Mouse (Mus musculus): ENCODE results near the gene Ralgps2.

The Ralgps2 gene

GRCm38 (mm10) chr1:156838177-156838576 is 101.2 kb downstream of the Ralgps2 start, which contains the start of gene Angptl1:
Angptl1 (plus strand) TSS chr1:156838562.
- no peak for DNase-seq (ENCODE audit: low spot score in 2 of 2)

- no peak for DNase-seq (ENCODE audit: low spot score in 2 of 2)
These were observed 120.2 kb downstream of the Ralgps2 start for GRCm38 (mm10) chr1:156819236-156819635.

- DNase-seq (ENCODE audit: low spot score in 2 of 2): no peak
These were observed 125.9 kb downstream of the Ralgps2 start for GRCm38 (mm10) chr1:156813485-156813884.

DNA sequence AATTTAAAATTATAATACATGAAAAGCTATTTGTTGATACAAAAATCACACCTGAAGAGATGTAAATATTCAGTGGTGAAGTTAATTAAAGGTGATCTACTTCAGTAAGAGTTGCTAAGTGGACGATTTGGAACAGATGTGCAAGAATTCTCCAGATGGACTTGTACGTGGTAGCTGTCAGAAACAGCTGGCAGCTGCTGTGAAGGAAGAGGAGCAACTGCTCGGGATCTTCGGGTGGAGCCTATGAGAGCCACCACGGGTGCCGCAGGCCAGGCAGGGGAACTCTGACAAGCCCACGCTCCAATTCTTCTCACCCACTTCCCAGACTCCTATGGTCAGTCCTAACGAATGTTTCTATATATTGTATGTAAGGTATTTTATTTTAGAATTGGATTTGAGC is 126.7 kb downstream of the Ralgps2 start:
- DNase-seq (ENCODE audit: low spot score in 2 of 2): no peak

- DNase-seq (ENCODE audit: low spot score in 2 of 2): no peak
These were observed 127.5 kb downstream of the Ralgps2 start for GRCm38 (mm10) chr1:156811928-156812327.

- no peak for DNase-seq (ENCODE audit: low spot score in 2 of 2)
These were observed 131.1 kb downstream of the Ralgps2 start for GRCm38 (mm10) chr1:156808332-156808731.

DNA sequence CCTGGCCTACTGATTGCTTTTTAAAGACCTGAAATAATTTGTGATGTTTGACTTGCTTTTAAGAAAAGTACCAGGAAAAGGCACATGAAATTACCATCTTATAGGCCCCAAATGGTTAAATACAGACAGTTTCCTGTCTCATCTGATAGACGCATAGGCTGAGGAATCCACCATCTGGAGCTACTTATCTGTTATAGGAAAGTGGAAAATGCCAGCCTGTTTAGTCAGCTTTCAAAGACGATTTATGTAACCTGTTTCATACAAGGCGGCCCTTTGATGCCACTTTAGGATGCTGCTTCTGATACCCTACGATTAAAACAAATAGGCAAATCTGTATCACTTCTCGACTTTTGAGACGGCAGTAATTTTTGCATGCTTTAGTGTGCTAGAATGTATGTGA is 138.2 kb downstream of the Ralgps2 start:
- no peak for DNase-seq (ENCODE audit: low spot score in 2 of 2)

DNA sequence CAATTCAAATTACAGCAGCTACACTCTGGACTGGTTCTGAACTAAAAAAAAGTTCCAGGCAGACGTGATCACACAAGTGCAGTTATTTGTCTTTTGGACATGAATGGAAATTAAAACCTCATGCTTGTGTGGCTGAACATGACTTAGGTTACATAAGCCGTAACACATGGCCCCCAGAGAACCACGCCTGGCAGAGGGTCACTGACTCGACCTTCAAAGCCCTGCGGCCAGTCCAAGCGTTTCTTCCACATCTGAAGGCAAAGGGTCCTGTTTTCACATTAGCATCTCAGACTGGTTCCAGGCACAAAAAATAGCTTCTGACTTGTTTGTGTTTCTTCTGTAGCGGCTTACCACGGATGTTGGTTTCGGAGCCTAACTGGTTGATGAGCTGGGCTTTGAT is 143.2 kb downstream of the Ralgps2 start:
- DNase-seq (ENCODE audit: low spot score in 2 of 2): no peak

GRCm38 (mm10) chr1:156789844-156790490 is 149.5 kb downstream of the Ralgps2 start:
- no peak for DNase-seq (ENCODE audit: low spot score in 2 of 2)

DNA sequence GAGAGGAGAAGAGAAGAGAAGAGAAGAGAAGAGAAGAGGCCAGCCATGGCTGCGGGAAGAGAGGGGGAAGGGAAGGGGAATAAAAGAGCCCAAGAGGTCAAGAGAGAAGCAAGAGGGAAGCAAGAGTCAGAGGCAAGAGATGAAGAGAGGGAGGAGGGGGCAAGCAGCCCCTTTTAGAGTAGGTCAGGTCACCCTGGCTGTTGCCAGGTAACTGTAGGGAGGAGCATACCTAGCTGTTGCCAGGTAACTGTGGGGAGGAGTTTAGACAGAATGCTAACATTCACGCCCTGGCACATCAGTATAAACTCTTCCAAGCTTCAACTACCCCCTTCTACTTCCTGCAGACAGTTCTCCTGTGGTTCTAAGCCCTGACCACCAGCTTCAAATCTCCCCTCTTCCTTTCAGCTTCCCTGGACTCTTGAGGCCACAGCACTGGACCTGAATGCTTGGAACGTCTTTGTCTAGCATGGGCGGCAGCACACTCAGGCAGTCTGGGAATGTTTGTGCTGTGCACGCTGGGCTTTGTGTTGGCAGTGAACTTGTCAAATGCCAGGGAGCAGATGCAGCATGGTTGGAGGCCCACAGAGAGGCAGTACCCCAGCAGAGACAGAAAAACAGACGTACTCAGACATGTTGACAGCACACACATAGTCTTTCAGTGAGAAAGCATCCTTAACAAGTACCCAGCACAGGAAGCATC is 152.1 kb downstream of the Ralgps2 start:
- no peak for DNase-seq (ENCODE audit: low spot score in 2 of 2)

DNA sequence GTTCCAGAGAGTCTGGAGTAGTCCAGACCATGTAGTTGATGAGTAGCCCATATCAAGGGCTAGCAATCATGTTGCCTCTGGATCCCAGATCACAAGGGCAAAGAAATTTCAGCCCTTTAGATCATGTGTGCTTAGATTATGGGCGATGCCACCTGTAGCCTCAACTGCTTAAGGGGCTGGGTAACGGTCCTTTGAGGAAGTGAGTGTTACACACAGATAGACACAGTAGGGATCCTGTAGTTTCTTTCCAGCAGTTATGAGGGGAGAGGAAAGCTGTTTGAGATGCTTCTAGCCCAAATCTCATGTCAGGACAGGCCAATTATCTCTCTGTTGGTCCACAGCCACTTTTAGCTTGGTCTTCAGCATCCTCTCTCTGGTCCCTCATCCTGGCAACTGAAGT is 153.4 kb downstream of the Ralgps2 start:
- DNase-seq (ENCODE audit: low spot score in 2 of 2): no peak

DNA sequence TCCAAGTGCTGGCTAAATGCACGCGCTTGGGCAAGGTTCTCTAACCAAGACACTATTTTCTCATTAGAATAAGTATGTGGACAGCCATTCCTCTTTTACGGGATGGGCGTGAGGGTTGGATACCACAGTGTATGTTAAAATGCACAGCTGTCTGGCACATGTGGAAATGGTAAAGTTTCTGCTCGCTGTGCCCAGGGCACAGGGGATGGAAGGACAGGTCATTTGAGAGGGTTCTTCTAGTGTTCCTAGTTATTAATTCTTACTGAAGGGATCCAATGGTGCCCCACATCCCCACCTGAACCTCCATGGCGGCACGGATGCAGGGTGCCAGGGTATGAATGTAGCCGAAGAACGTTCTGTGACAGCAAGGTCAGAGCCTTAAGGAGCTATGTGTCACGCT is 154.5 kb downstream of the Ralgps2 start:
- no peak for DNase-seq (ENCODE audit: low spot score in 2 of 2)

GRCm38 (mm10) chr1:156784116-156784515 is 155.3 kb downstream of the Ralgps2 start:
- no peak for DNase-seq (ENCODE audit: low spot score in 2 of 2)

DNA sequence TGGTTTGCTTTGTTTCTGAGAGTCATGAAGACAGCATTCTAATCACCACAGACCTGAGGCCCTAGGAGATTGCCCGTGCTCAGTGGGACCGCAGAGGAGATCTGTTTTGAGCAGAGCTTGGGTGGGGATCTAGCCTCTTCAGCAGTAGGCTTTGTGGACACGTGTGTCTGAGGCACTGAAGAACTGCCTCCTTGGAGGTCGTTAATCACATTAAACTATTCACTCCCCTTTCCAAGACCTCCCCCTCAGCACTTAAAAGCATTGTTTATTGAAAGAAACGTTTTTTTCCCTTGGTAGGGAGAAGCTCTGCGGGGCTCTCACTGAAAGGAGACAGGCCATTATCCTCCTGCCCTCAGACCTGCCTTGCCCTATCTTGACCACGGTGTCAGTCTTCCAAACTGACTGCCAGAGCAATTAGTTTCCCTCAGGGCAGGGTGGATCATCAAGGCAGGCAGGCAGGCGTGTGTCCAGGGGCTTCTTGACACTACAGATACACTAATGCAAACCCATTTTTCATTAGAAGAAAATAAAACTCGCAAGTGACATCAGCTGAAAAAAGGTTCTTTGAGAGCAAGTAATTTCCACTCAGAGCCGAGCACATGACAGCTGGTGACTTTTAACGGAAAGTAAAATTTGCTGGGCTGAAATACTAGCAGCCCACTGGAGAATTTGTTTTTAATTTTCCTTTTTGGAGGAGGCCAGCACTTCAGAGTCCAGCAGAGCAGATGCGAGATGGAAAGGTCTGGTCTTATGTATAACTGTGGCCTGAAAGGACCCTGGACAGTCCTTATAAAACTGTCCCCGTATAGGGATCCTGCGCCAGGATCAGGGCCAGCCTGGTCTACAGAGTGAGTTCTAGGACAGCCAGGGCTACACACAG is 157.2 kb downstream of the Ralgps2 start:
- DNase-seq (ENCODE audit: low spot score in 2 of 2): no peak

GRCm38 (mm10) chr1:156781076-156781741 is 158.2 kb downstream of the Ralgps2 start:
- DNase-seq (ENCODE audit: low spot score in 2 of 2): peak; percentile 23 to 73

DNA sequence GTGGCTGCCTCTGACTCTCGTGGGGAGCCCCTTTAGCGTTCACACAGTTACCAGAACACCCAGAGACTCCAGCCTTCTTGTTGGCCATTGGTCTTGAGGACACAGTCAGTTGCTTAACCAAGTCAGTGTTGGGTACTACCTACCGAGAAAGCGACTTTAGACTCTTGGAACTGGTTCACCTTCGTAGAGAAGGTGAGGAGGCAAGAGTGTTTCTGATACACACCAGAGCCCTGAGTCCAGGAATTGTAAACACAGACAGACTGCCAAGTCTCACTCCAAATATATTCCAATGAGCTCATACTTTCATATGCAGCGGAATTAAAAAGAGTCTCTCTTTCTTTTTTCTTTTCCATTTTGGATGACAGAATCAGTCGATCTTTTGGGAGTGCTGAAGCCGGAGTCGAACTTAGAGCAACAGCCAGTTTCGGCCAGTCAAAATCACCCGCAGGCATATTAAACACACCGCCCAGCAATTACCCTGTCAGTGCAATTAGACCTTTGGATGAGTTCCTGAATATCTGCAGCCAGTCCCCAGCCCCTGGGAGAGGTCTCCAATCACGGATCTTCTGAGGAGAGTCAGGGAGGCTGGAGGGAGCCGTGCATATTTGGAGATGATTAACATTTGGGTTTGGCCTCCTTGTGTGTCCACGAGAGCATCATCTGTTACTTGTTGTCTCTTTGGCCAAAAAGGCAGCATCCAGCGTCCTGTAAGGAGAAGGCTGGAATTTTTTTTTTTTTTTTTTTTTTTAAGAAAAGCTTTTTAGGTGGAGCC is 159.0 kb downstream of the Ralgps2 start:
- peak; percentile 25 to 30 for DNase-seq (ENCODE audit: low spot score in 2 of 2)

- no peak for DNase-seq (ENCODE audit: low spot score in 2 of 2)
These were observed 159.8 kb downstream of the Ralgps2 start for GRCm38 (mm10) chr1:156779595-156779994.

DNA sequence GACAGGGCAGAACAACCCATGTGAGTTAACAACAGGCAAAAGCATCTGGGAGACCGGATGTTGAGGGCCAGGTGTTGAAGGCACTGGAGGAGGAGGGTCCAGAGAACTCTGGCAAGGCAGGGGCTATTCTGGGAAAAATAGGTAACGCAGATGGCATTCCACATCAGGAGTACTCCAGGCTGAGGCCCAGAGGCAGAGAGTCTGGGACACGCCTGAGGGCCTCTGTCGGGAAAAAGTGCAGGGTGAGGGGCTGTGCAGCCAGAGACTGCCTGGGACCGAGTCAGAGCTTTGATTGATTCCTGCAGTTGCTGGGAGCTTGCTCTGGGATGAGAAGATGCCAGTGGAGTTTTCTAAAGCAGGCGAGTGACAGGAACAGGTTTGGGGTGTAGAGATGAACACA is 160.4 kb downstream of the Ralgps2 start:
- DNase-seq (ENCODE audit: low spot score in 2 of 2): no peak

- no peak for DNase-seq (ENCODE audit: low spot score in 2 of 2)
These were observed 161.5 kb downstream of the Ralgps2 start for GRCm38 (mm10) chr1:156777896-156778295.

DNA sequence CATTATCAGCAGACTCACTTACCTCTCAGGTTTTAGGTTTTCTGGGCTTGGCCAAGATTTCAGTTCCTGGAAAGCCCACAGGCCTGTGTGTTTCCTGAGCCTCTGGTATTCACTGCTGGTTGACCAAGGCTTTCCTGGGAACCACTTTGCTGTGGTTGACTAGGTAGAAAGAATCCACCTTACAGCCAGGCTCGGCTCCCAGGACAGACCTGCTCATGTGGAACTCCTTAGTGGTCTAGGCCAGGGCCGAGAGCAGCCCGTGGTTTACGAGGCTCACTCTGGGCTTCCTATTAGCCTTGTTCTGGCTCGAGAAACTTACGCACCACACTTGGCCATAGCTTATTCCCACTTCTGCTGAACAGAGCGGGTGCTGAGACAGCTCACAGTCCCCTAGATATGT is 163.4 kb downstream of the Ralgps2 start:
- DNase-seq (ENCODE audit: low spot score in 2 of 2): no peak

GRCm38 (mm10) chr1:156775190-156775589 is 164.2 kb downstream of the Ralgps2 start:
- no peak for DNase-seq (ENCODE audit: low spot score in 2 of 2)

All from urinary bladder, postnatal 36 days (tissue).